Comparison of ENCODE assay signal across 12 mouse cellular contexts in the genomic region with DNA sequence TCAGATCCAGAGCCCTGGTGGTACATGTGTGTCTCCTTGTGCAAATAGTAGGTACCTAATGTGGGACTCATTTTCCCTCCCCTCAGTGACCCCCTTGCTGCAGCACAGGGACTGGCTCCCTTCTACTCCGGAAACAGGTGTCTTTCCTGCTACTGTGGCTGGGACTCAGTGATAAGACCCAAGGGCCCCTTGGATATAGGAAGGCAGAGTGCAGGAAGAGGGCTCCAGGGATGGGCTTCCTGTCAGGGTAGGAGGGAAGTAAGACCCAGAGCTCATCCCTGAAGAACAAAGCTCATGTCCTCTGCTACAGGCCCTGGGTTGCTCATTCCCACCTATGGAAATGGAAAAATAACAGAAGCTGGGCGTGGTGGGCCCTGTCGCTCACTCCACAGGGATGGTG. TPM values are rescaled to one million over a fixed set of nuclear protein-coding genes. Genes with fewer than 3 reads are reported as not detected.
A peak's percentile ranks its signal among the peaks of the same experiment; 100 is the strongest.
DNase-seq lines count a peak whose midpoint lies in the region; ATAC-seq lines count a peak whose summit lies in the region.
"Had no signal": no experiment of that assay in that cellular context is flagged by ENCODE, and none has a peak within 500 bp of the region (broad histone marks: within the 10 kb centered on the region; RNA-seq: fewer than 3 reads in every experiment).

No protein-coding gene starts in this region.

- peaks cover 14% of the 10 kb centered on the region for H3K4me1 ChIP-seq in liver, embryonic 16.5 days (ENCODE audit: control insufficient read depth, low read depth, low read length)
- peaks cover 27% of the 10 kb centered on the region for H3K4me1 ChIP-seq in midbrain, embryonic 10.5 days
- H3K4me1 ChIP-seq: hindbrain, embryonic 12.5 days had no signal

- H3K4me2 ChIP-seq in liver, embryonic 16.5 days (ENCODE audit: low read depth, low read length) = no peak overlapping the region
- H3K4me2 ChIP-seq: hindbrain, embryonic 12.5 days had no signal

- H3K27me3 ChIP-seq in liver, embryonic 16.5 days (ENCODE audit: control insufficient read depth, insufficient read depth, low read depth, low read length) = no peaks in the 10 kb centered on the region
- no peaks in the 10 kb centered on the region for H3K27me3 ChIP-seq in midbrain, embryonic 10.5 days (ENCODE audit: low read depth, poor library complexity, severe bottlenecking)
- H3K27me3 ChIP-seq: hindbrain, embryonic 12.5 days had no signal

- WGBS in liver, embryonic 16.5 days (ENCODE audit: insufficient replicate concordance) = 24% methylated on average over 3 of the region's 3 CpGs
- WGBS in midbrain, embryonic 10.5 days = 95% methylated on average over 3 of the region's 3 CpGs

- ATAC-seq in liver, embryonic 16.5 days (ENCODE audit: low read depth) = peak; percentile 47
- ATAC-seq in cerebellum, adult (ENCODE audit: insufficient number of reproducible peaks, low FRiP score, low TSS enrichment) = no peak
- ATAC-seq: forebrain, embryonic 14.5 days had no signal

- H3K36me3 ChIP-seq in liver, embryonic 16.5 days (ENCODE audit: control insufficient read depth, insufficient read depth) = no peaks in the 10 kb centered on the region
- H3K36me3 ChIP-seq in midbrain, embryonic 10.5 days = no peaks in the 10 kb centered on the region
- H3K36me3 ChIP-seq: hindbrain, embryonic 12.5 days had no signal

- no peak overlapping the region for H3K9ac ChIP-seq in liver, embryonic 16.5 days (ENCODE audit: low read depth, low read length)
- H3K9ac ChIP-seq: hindbrain, embryonic 12.5 days had no signal

- H3K27ac ChIP-seq in liver, embryonic 16.5 days (ENCODE audit: low read length) = no peak overlapping the region
- H3K27ac ChIP-seq in midbrain, embryonic 10.5 days (replicated peaks) = no peak overlapping the region
- H3K27ac ChIP-seq: hindbrain, embryonic 12.5 days had no signal

- H3K9me3 ChIP-seq in liver, embryonic 16.5 days (replicated peaks; ENCODE audit: control insufficient read depth, low read length) = no peaks in the 10 kb centered on the region
- no peaks in the 10 kb centered on the region for H3K9me3 ChIP-seq in midbrain, embryonic 10.5 days (replicated peaks)
- H3K9me3 ChIP-seq: hindbrain, embryonic 12.5 days had no signal

- DNase-seq in 416B (ENCODE audit: low read depth) = peak; percentile 87
- peak; percentile 33 for DNase-seq in heart, adult 8-10 months (ENCODE audit: low spot score)
- DNase-seq in kidney, adult 8-10 months = peak; percentile 29 to 48
- no peak for DNase-seq in midbrain, embryonic 10.5 days (ENCODE audit: low spot score)
- no peak for DNase-seq in layer of hippocampus, adult 18-20 months (ENCODE audit: low spot score in 2 of 2)
- no peak for DNase-seq in left cerebral cortex, adult 8-10 months (ENCODE audit: low spot score in 2 of 2)
- DNase-seq: cerebellum, postnatal 36 days; right cerebral cortex, adult 18-20 months had no signal

- no peak overlapping the region for H3K4me3 ChIP-seq in liver, embryonic 16.5 days (ENCODE audit: low read depth, low read length)
- H3K4me3 ChIP-seq in midbrain, embryonic 10.5 days = no peak overlapping the region
- H3K4me3 ChIP-seq: hindbrain, embryonic 12.5 days had no signal

RNA-seq across cellular contexts. Expression of gene Homer3, which starts 6.2 kb away (rescaled TPM):
- total RNA-seq in heart, adult 8-10 months (2022) = 1 to 10 TPM; 7.8 to 9.1 (median 8.0) TPM
- polyA plus RNA-seq in liver, embryonic 16.5 days (2015; fragmentation: Nextera tagmentation; extraction: Ambion mirVana) = 3.7 and 4.7 TPM in 2 replicates
- 102 and 111 TPM in 2 replicates for polyA plus RNA-seq in midbrain, embryonic 10.5 days (2016; fragmentation: Nextera tagmentation; extraction: Ambion mirVana)
- 10 to 100 TPM; 71.9 to 76.0 TPM for total RNA-seq in layer of hippocampus, adult 18-20 months (2021)
- 10 to 100 TPM in 1 of 4 experiments, 1 to 10 TPM in 3; 9.2 to 12.1 (median 9.8) TPM for total RNA-seq in left cerebral cortex, adult 8-10 months (2022)

RNA-seq across cellular contexts. Expression of gene Ddx49, which starts 25.8 kb away (rescaled TPM):
- 10 to 100 TPM; 26.0 to 34.5 (median 31.9) TPM for total RNA-seq in heart, adult 8-10 months (2022)
- 19.8 and 21.1 TPM in 2 replicates for polyA plus RNA-seq in liver, embryonic 16.5 days (2015; fragmentation: Nextera tagmentation; extraction: Ambion mirVana)
- polyA plus RNA-seq in midbrain, embryonic 10.5 days (2016; fragmentation: Nextera tagmentation; extraction: Ambion mirVana) = 56.4 and 57.4 TPM in 2 replicates
- total RNA-seq in layer of hippocampus, adult 18-20 months (2021) = 10 to 100 TPM; 36.3 to 49.0 TPM
- 10 to 100 TPM; 47.5 to 55.7 (median 51.8) TPM for total RNA-seq in left cerebral cortex, adult 8-10 months (2022)

RNA-seq across cellular contexts. Expression of gene Cope, which starts 25.8 kb away (rescaled TPM):
- total RNA-seq in heart, adult 8-10 months (2022) = 100 to 1,000 TPM; 148 to 165 (median 161) TPM
- 195 and 209 TPM in 2 replicates for polyA plus RNA-seq in liver, embryonic 16.5 days (2015; fragmentation: Nextera tagmentation; extraction: Ambion mirVana)
- polyA plus RNA-seq in midbrain, embryonic 10.5 days (2016; fragmentation: Nextera tagmentation; extraction: Ambion mirVana) = 308 and 311 TPM in 2 replicates
- total RNA-seq in layer of hippocampus, adult 18-20 months (2021) = 100 to 1,000 TPM; 125 to 149 TPM
- total RNA-seq in left cerebral cortex, adult 8-10 months (2022) = 100 to 1,000 TPM; 123 to 154 (median 139) TPM

RNA-seq across cellular contexts. Expression of gene Cers1, which starts 39.1 kb away (rescaled TPM):
- total RNA-seq in heart, adult 8-10 months (2022) = under 1 TPM; 0.14 to 0.53 (median 0.38) TPM
- 0.05 and 0.24 TPM in 2 replicates for polyA plus RNA-seq in liver, embryonic 16.5 days (2015; fragmentation: Nextera tagmentation; extraction: Ambion mirVana)
- 4.6 and 5.3 TPM in 2 replicates for polyA plus RNA-seq in midbrain, embryonic 10.5 days (2016; fragmentation: Nextera tagmentation; extraction: Ambion mirVana)
- total RNA-seq in layer of hippocampus, adult 18-20 months (2021) = 100 to 1,000 TPM; 112 to 116 TPM
- 10 to 100 TPM; 83.6 to 94.5 (median 88.4) TPM for total RNA-seq in left cerebral cortex, adult 8-10 months (2022)

RNA-seq across cellular contexts. Expression of gene Armc6, which starts 42.2 kb away (rescaled TPM):
- total RNA-seq in heart, adult 8-10 months (2022) = 1 to 10 TPM; 6.8 to 9.0 (median 7.4) TPM
- 12.1 and 12.7 TPM in 2 replicates for polyA plus RNA-seq in liver, embryonic 16.5 days (2015; fragmentation: Nextera tagmentation; extraction: Ambion mirVana)
- 35.7 and 38.8 TPM in 2 replicates for polyA plus RNA-seq in midbrain, embryonic 10.5 days (2016; fragmentation: Nextera tagmentation; extraction: Ambion mirVana)
- 10 to 100 TPM; 41.2 to 41.4 TPM for total RNA-seq in layer of hippocampus, adult 18-20 months (2021)
- total RNA-seq in left cerebral cortex, adult 8-10 months (2022) = 10 to 100 TPM; 33.6 to 44.9 (median 40.5) TPM

Comparison
In these comparisons a context has a peak if more than half of its experiments do, and no peak if none do; other contexts are left out.
1. DNase-seq: peak in 416B (single experiment), heart, adult 8-10 months (single experiment) and kidney, adult 8-10 months (2 of 2); none in midbrain, embryonic 10.5 days (single experiment), layer of hippocampus, adult 18-20 months (0 of 2) and left cerebral cortex, adult 8-10 months (0 of 2).
2. RNA of gene Homer3, which starts 6.2 kb away (total RNA-seq): 71.9 to 76.0 TPM in layer of hippocampus, adult 18-20 months; 9.2 to 12.1 TPM in left cerebral cortex, adult 8-10 months and 7.8 to 9.1 TPM in heart, adult 8-10 months; every median in the first group is over 4 times any median in the second.